Mouse (Mus musculus) monocyte, adult 5-6 weeks (primary cell): ENCODE data around the gene Pygm. TPM values are rescaled to one million over a fixed set of nuclear protein-coding genes. Genes with fewer than 3 reads are reported as not detected.

ENCODE experiments used
- ATAC-seq: fragments of 153-309, 156-312 bp; replicated peaks from 2 replicates; pipeline ENCODE4 v1.8.0; 2017; ENCODE audit warnings: mild to moderate bottlenecking; ENCODE audit not compliant: low TSS enrichment, insufficient number of reproducible peaks, severe bottlenecking, poor library complexity, low FRiP score
- total RNA-seq: library from RNA; stranded (forward); fragments of 200-1000, 200-491, 200-594 nt; gene quantifications from 3 replicates; pipeline ENCODE4 v1.2.3, GENCODE M21; 2017

Gene Pygm
- total RNA-seq, 1 experiment from 2014 or later = 7.7 TPM

GRCm38 (mm10) chr19:6400096-6401086 is 16.2 kb downstream of the Pygm start:
- ATAC-seq = peak; percentile 14; the same call in 1 of the 2 replicates

DNA sequence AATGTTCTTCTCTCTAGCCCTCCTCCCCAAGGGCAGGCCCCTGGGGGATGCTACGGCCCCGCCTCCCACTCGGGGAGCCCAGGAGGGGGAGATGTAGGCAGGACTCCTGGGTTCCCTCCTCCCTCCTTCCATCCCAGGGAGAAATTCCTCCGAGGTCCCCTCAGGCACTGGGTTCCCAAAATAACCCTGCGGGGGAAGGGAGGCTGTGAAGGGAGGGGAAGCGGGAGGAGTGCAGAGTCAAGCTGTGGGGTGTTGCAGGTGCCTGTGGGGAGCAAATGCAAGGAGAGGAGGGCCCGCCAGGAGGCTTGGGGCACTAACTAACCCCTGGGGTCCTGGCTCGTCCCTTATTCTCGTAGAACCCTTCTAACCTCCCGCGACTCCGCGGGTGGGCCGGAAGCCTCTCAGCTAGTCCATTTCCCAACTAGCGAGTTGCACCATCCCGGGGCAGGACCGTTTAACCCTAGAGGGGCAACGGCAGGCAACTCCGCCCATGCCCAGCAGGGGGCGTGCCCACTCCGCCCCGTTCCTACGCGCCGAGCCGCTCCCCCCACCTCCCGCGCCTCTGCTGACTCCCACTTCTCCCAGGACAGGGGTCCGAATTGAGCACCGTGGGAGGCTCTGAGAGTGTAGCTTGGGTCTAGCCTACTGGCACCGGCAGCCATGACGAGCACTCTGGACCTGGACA is 17.1 kb downstream of the Pygm start:
- ATAC-seq = peak; percentile 44

- ATAC-seq = no peak
Observed at GRCm38 (mm10) chr19:6401951-6402350, 17.8 kb downstream of the Pygm start.

DNA sequence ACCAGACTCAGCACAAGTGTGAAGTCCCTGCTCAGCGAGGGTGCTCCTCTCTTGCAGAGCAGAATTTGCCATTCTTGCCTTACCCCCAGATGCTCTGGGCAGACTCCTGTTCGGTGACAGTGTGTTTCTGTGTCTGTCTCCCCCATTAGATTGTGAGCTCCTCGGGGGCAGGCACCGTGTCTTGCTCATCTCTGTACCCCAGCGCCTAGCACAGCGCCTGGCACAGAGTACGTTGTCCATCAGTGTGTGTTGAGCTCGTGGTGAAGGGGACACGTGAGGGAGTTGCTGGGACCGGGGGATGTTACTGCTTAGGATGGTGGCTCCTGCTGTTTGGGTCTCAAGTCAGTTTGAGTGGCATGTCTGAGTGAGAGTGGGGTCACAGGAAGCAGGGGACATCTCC is 19.7 kb downstream of the Pygm start:
- no peak for ATAC-seq

GRCm38 (mm10) chr19:6405433-6405832 is 21.2 kb downstream of the Pygm start:
- no peak for ATAC-seq

GRCm38 (mm10) chr19:6407109-6407508 is 22.9 kb downstream of the Pygm start:
- no peak for ATAC-seq

GRCm38 (mm10) chr19:6407816-6408510 is 23.8 kb downstream of the Pygm start:
- no peak for ATAC-seq

DNA sequence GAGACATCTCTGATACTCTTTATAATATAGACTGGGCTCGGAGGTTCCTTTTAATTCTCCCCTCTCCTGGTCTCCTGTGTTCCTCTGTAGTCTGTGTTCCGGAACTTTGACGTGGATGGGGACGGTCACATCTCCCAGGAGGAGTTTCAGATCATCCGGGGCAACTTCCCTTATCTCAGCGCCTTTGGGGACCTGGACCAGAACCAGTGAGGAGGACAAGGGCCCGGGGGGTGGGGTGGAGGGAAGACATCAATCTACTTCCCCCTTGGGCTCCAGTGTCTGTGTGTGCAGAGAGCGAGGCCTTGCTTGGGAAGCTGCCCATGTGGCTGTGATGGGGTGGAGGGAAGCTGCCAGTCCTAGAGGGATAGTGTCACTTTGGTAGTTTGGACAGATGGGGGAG is 24.6 kb downstream of the Pygm start:
- ATAC-seq = 0 out of 2 replicates have a peak, but pooled peaks have one; percentile 20

GRCm38 (mm10) chr19:6409176-6409575 is 25.0 kb downstream of the Pygm start:
- ATAC-seq = no peak

DNA sequence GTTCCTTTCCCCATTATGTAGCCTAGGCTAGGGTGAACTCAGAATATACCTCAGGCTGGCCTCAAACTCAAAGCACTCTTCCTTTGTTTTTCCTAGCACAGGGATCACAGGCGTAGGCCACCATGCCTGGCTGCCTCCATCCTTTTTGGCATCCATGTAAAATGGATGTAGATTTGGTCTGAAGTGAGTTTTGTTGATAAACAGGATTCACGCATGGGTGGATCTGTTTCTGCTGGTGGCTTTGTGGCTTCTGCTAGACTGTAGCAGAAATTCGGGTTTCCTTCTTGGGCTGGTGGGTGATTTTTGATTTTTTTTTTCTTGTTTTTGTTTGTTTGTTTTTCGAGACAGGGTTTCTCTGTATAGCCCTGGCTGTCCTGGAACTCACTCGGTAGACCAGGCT is 25.7 kb downstream of the Pygm start:
- no peak for ATAC-seq

GRCm38 (mm10) chr19:6412798-6413197 is 28.6 kb downstream of the Pygm start:
- ATAC-seq = no peak

- ATAC-seq = no peak
Observed at GRCm38 (mm10) chr19:6415454-6415853, 31.3 kb downstream of the Pygm start.

DNA sequence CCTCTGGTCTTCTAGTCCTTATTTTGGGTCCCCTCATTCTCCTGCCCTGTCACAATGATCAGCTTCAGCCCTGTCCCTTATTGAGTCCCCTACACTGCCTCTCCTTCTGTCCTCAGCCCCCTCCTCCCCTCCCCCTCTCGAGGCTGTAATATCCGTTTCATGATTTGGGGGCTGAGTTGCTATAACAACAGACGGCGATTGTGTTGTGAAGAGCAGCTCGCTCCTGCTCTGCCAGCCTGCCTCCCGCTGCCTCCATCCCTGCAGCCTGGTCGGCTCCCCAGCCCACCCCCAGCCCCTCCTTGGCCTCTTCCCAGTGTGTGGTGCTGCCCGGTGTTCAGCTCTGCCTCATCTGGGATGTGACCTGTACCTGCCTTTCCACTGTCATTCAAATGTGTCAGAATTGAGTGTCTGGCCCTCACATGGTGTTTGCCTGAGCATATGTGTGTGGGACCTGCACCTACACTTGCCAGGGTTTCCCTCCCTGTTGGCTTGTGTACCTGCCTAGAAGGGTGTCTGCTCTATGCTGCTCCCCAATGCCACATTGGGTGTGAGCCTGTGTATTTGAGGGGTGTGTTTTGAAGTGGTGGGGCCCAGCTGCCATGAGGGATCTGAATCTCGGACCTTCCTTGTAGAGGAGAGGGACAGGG is 32.0 kb downstream of the Pygm start:
- ATAC-seq = no peak

- ATAC-seq = no peak
Observed at GRCm38 (mm10) chr19:6416894-6417761, 32.9 kb downstream of the Pygm start.

- ATAC-seq = peak; percentile 79
Observed at GRCm38 (mm10) chr19:6418233-6418879, 34.2 kb downstream of the Pygm start, which contains the start of gene Nrxn2. Gene Nrxn2, plus strand, starts transcription at chr19:6418731.

DNA sequence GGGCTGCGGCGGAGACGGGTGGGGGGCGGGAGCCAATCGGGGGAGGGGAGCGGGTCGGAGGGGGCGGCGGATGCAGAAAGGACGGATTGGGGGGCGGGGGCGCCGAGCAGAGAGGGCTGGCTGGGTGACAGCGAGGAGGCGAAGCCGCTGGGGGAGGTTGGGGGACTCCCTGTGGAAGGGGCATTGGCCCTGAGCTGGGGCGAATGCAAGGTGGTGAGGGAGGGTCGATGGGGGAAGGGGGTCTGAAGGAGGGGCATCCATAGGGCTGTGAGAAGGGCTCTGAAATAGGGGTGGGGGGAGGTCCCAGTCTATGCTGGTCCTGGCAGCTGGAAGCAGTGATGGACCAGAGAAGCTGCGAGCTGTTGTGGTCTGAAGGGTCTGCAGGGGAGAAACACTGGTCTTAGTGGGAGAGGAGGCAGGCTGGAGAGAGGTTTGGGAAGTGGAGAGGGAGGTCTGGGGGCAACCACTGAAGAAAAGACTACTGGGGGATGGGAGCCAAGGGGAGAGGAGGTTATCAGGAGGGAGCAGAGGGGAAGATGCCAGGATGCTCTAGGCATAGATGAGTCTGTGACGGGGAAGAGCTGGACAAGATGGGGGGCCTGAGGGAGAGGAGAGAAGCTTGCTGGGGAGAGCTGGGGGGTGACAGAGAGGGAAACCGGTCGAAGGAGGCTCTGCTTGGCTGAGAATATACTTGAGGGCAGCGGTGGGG is 34.9 kb downstream of the Pygm start:
- ATAC-seq = no peak

- ATAC-seq = no peak
Observed at GRCm38 (mm10) chr19:6419805-6420310, 35.7 kb downstream of the Pygm start.
